Mouse (Mus musculus) frontal cortex, postnatal 25 days (tissue): Measurements from ENCODE around the gene Eif2ak3.

Source experiments
- DNase-seq, 2 experiments: peaks; one replicate each; pipeline ENCODE4 v3.0.0; 2022; ENCODE audit warnings: low spot score in 2 of 2

Gene Eif2ak3

DNA sequence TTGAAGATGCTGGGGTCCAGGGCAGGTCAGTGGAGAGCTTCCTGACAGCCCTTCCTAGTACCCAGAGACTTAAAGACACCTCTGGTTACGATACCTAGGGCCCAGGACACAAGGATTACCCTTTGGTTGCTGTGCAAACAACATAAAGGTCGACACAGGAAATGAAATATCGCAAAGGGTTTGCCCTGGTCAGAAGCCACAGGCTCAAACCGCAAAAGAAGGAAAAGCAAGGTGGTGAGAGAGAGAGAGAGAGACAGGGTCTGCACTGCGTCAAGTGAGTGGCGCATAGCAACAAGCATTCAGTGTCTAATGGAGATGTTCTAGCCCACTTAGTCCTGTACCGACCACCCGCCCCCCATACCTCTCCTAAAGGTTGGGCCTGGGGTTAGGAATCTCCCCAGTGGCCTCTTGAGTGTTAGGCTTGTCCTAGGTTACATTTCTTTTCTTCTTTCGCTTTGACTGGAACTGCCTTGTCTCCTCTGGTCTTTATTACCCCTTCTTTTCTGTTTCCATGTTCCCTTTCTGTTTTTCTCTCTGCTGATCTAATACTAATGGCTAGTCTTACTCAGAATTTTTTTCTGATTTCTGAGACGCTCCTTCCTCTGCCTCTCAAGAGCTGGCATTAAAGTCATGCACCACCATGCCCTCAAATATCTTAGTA, 13.0 kb upstream of the Eif2ak3 start:
- DNase-seq, result no peak

DNA sequence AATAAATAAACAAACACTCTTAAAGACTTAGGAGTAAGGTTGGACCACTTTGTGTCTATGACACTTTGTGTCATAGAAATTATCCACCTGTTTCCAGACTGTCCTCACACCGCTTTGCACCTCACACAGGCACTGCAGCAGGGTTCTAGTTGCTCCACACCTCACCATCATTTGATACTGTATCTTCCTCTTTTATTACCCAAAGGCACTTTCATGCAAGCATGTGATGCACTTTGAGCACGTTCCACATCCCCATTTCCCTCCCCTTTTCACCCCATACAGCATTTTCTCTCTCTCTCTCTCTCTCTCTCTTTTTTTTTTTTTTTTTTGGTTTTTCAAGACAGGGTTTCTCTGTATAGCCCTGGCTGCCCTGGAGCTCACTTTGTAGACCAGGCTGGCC, 7.0 kb upstream of the Eif2ak3 start:
- no peak for DNase-seq

DNA sequence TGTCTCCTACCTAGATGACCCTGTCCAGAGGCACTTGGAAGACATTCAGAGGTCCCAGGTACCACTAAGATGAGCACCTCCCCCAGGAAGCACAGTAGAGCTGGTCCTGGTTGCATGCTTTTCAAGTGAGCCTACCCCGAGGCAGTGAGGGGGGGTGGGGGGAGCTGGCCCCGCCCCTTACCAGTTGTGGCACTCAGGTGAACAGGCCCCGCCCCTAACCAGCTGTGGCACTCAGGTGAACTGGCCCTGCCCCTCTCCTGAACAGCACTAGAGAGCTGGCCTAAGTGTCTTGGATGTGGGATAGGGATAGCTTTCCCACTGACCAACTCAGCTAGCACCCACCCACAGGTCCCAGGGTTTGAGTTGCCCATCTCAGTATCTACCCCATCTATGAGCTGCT, 5.8 kb upstream of the Eif2ak3 start:
- DNase-seq, result no peak

DNA sequence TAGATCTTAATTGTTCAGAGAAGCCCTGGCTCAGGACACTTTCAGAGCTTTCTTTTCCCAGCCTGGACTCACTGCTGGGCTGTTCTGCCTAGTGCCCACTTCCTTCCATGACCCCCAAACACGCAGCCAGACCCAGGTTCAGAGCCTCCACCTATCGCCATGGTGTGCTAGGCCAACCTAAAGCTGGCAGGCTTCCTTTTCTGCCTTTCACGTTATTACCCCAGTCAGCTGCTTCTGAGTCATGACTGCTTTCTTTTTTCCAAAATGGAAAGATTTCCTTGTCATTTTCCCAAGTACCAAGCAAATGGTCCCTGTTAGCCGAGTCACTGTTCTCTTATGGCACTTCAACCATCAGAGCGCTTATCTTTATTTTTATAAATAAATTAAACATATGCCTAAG, 4.0 kb upstream of the Eif2ak3 start:
- DNase-seq, result no peak

DNA sequence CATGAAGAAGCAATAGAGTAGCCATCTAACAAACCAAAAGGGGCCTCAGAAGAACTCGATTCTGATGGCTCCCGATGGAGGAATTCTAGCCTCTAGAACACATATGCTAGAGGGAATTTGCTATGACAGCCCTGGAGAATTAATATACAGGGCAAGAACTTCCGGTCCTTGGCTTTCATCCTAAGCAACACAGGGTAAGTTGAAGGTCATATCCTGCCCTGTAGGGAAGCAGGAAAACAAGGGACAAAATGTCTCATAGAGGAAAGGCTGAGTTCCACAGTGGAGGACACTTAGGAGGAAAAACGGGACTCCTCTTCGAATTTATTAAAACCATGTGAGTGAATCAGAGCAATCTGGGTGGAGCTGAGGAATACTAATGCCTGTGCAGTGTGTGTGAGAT, 1.3 kb upstream of the Eif2ak3 start:
- no peak for DNase-seq

DNA sequence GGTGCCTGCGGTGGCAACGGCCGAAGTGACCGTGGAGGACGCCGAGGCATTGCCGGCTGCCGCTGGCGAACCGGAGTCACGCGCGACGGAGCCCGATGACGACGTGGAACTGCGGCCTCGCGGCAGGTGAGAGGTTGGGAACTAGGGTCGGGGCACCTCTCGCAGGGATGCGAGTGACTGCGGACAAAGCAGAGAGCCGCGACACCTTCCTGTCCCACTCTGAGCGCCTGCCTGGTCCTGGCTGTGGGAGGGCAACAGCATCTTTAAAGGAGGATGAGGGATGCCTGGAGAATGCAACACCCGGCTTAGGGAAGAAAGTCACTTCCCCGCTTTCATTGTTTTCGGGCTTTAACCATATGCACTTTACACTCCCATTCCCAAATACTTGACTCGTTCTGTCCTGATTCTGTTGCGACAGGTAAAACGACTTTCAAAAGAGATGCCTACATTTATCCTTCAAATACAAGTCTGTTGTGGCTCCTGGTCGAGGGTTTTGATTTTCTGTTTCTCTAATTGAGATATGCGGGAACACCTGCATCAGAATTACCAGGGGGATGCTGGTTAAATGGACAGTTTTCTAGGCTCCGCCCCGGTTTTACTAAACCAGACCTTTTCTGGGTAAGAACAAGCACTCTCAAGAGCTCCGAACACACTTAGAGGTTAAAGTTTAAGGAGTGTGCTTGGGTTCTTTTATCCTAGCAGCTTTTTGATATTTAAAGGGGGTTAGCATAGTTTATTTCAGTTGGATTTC, 756 bp downstream of the Eif2ak3 start:
- peak in 1 of 2 experiments; percentile 33 for DNase-seq

DNA sequence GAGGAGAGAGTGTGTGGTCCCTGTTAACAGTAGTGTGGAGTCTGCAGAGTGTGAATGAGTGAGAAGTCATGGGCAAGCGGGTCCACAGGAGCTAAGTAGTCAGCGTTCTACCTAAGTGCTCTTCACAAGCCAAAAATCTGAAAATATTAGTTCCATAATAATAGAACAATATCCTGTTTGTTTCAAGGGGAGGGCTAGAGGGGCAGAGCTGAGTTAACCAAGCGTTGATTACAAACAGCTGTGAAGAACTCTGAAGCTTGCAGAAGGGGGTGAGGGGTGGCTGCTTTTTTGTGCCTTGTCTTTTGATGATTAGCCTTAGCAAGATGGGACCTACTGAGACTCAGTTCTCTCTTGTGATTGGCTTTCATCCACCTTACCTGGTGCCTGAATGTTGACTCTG, 3.1 kb downstream of the Eif2ak3 start:
- DNase-seq, result no peak

DNA sequence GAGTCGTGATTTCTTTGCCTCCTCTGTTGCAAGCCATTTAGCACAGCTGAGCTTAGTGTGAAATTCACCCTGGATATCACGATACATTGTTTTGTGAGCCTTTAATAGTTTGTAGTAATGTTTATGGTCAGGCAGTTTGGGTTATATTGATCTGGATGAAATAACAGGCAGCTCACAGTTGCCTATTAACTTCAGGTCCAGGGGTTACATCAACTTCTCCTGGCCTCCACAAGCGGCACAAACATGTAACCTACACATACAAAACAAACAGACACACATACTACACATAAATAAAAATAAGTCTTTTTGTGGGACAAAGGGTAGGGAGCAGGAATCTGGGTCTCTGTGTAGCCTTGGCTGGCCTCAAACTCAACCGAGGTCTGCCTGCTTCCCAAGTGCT, 9.1 kb downstream of the Eif2ak3 start:
- no peak for DNase-seq

DNA sequence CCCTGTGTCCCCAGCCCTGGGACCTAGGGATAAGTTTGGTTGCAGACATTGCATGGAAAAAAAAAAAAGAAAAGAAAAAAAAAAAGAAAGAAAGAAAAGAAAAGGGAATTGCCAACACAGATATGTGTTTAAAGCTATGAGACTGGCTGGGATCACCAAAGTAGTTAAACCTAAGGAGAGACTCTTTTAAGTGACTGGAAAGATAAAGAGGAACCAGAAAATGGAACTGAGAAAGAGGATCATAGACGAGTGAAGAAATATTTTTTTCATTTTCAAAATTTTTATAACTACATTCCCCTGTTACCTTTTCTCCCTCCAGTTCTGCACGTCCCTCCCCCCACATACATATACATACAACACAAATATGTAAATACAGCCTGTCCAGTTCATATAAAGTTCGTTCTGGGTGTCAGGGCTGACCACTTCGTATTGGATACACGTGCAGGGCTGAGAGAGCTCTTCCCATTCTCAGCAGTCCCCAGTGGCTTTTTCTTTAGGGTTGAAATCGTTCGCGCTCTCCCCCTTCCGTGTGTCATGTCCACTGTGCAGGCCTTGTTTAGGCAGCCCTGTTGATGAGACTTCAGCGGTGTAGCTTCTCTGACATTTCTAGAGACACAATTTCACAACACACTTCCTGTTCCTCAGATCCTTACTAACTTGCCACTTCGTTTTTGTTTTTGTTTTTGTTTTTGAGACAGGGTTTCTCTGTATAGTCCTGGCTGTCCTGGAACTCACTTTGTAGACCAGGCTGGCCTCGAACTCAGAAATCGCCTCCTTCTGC, 11.4 kb downstream of the Eif2ak3 start:
- DNase-seq, result no peak

DNA sequence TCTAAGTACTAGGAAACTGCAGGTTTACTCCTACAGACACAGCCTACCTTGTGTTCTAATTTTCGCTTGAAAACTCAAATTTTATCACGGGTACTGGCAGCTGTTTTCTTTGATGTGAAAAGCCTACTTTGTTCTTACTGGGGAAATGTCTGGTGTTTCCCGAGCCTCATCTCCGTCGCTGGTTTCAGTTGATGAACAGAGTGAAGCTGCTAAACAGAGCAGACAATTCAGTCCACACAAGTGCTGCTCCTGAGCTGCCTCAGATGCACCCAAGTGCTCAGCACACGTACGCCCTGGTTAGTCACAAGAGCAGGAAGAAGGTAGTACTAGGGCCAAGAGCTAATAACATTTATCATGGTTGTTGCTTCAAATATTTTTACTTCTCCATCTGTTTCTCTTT, 18.4 kb downstream of the Eif2ak3 start:
- no peak for DNase-seq

DNA sequence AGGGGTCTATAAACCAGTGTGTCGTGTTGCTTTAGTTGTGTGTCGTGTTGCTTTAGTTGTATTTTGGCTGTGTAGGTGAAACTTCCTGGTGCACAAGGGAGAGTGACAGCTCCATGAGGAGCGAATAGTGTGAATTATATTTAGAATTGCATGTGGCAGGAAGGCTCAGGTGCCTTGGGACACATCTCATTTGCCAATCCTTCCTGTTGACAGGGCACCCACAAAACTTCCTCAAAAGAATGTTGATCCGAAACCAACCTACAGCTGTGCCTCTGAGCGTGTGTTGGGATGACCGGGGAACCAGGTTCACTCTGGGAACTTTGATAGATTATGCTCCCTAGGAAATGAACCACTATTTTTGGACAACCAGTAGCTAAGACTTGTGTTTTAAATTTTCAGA, 20.0 kb downstream of the Eif2ak3 start:
- DNase-seq, result no peak

DNA sequence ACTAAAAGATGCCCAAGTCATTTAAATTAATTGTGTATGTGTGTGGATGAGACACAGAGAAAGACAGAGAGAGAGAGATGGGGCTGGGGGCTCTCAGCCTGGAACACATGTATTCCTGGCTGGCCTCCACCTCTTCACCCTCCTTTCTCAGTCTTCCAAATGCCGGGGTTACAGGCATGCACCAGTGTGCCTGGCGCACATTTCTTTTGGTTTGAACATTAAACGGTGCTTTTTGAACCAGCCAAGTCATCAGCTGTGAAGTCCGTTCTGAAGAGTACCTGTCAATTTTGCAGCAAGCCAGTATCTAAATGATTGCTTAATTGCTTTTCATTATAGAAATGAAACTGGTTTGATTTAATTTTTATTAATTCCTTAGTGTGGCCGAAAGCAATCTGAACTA, 22.4 kb downstream of the Eif2ak3 start:
- DNase-seq, result no peak

DNA sequence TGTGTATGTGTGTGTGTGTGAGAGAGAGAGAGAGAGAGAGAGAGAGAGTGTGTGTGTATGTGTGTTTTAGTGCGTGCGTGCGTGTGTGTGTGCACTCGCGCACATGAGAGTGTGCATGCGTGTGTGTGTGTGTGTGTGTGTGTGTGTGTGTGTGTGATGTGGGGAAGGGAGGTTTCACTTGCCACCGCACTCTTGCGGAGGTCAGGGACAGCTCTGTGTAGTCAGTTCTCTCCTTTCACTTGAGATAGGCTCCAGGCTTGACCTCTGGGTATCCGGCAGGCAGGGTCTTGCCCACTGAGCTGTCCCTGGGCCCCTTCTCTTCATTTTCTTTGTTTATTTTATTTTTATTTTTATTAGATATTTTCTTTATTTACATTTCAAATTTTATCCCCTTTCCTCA, 23.0 kb downstream of the Eif2ak3 start:
- no peak for DNase-seq

DNA sequence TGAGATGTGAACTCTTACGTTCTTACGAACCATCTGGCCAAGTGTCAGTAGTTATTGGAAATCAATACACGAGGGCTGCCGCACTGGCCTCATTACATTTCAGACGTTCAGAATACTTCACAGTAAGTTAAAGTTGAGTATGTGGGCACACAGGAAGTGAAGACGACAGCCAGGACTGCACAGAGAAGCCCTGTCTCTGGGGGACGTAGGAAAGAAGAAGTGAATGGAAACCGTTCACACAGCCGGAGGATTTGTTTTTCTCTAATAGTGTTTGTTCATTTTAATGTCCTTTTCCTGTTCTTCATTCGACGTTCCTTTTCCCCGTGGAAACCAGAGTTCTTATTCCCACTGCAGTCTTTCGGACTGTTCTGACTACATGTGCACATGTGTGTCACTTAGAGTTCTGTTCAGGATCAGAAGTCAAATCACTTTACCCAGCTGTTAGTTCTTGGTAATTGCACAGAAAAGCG, 27.2 kb downstream of the Eif2ak3 start:
- DNase-seq, result no peak

DNA sequence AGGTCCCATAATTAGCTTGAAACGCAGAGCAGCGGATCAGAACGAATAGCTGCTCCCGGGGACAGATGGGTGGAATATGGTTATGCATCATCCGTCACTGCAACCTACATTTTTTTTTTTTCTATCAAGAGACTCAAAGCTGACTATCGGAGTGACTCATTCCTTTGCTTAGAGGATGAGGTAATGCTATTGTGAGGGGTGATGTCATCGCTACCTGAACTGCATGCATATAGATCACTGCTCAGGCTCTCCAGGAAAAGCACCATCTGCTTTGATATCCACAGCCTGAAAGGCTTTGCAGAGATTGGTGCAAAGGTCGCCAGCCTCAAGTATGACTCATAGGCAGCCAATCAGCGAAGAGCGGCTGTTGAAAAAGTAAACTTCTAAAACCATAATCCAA, 27.8 kb downstream of the Eif2ak3 start:
- DNase-seq, result peak; percentile 10 to 15

DNA sequence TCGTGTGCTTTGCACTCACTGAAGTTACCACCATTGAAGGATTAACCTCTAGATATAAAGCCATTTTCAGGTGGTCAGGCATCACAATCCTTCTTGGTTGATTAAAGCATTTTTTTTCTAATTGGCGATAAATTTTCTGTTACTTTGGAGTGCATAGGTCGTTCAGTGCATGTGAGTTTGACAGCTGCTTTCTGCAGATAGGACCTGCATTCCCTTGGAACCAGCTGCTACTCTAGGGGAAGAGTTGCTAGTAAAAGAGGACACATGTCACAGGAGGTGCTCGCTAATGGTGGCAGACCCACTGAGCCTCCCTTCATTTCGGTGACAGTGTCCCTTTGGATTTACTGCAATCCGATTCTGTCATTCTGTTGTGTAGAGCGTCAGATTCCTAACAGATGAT, 28.3 kb downstream of the Eif2ak3 start:
- no peak for DNase-seq

DNA sequence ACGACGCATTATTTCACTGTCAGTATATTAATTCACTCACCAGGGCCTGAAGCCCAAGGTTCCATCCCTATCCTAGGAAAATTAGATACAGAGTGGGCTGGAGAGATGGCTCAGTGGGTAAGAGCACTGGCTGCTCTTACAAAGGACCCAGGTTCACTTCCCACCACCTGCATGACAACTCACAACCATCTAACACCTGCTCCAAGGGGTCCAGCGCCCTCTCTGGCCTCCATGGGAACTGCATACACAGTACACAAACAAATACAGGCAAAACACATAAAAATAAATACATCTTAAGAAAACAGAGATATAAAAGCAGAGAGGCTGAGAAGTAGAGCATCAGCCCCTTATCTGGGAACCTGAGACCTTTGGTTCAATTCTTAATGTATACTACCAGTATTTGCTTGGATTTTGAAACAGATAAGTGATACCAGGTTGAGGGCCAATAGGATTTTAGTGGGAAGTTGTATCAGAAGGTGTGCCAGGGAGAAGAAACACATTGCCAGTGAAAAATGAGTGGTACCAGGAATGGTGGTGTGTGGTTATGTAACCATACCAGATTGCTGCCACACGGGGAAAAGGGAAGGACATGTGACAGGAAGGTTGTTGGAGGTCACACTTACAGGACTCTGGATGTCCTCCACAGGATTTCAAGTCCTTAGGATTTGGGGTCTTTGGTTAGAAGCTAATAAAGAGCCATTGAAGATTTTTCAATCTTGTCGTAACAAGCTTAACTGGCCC, 29.9 kb downstream of the Eif2ak3 start:
- no peak for DNase-seq

DNA sequence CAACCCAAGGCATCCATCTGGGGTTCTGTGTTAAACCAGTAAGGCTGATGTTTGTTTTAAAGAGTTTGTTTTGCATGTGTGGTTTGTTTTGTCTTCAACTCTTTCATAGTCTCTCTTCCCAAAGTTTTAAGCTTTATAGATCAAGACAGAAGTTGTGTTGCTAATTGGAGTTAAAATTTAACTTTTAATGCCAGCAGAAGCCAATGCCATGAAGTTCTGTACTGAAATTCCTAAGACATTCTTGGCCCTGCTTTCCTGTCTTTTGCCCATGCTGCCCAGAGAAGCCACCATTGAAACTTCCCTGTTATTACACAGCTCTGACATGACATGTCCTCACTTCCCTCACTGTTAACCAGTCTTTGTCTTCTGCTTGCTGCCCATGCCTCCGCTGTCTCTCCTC, 30.7 kb downstream of the Eif2ak3 start:
- DNase-seq, result no peak

DNA sequence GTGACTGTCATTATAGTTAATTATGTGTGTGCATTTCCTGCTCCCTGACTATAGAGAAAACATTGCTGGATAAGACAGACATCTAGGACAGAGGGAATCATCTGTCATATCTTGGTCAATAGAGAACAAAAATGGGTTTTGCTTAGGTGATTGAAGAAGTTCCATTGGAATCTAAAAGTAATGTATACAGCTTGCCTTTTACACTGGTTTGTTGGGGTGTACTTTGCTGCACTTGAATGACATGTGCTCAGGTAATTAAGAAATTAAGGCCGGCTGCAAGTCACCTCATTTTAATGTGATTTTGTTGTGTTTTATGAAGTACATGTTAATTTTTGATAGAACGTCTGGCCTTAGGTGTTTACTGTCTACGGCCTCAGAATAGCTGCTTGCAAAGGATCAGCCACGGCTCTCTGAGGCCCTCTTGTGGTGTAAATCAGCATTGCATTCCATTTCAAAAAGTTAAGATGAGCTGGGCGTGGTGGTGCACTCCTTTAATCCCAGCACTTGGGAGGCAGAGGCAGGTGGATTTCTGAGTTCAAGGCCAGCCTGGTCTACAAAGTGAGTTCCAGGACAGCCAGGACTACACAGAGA, 36.5 kb downstream of the Eif2ak3 start:
- DNase-seq, result peak; percentile 71 to 85

DNA sequence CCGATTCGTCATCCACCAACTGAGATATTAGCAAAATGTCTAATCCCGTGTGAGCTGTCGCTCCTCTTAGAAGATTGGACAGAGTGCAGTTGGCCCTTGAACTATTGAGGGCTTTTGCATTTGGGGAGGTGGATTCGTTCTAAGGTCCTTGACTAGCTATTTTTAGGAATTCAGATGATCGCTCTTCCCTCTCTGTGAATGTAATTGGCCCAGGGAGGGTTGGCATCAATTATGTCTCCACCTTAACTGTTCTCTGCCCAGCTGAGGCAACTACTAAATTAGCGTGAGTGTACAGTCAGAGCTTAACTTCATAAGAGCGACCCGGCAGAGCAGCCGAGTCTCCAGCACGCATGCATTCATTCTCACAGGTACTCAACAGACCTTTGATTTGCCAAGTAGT, 43.7 kb downstream of the Eif2ak3 start:
- DNase-seq, result no peak

DNA sequence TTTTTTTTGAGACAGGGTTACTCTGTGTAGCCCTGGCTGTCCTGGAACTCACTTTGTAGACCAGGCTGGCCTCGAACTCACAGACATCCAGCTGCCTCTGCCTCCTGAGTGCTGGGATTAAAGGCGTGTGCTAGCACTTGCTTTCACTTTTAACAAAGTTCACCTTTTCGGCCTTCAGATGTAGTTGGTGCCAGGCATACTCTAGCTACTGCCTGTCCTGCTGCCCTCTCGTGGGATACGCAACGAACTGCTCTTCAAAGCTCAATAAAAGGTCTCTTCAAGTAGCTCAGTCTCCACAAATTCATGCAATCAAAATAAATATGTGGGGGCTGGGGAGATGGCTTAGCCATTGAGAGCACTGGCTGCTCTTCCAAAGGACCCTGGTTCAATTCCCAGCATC, 53.9 kb downstream of the Eif2ak3 start:
- no peak for DNase-seq

DNA sequence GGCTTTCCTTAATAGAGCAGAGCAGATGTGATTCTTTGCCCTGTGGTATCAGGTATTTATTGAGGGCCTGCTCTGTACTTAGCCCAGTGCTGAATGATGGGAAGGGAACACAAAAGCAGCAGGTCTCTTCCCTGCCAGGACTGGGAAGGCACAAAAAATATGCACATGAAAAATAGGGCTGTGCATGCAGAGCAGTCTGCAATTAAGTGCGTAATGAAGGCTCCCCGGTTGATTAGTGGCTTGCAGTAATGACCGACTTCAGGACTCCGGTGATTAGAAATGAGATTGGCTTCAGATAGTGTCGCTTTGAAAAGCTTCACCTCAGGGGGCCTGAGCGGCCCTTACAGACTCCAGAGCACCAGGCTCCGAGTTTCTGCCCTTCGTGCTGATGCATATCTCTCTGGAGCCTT, 55.3 kb downstream of the Eif2ak3 start:
- DNase-seq, result no peak
